Mouse (Mus musculus) intestine, postnatal 0 days (tissue): ENCODE measurements at regions not wholly inside any gene's neighbourhood (a gene's known extent, or its start where the extent isn't known, plus 50 kb on each side); places are given as distances from the start of the nearest gene placed in this dataset.

Source experiments
- ATAC-seq: fragments of 200-750 bp; cut with Nextera tagmentation; 2 replicates; pipeline ENCODE4 v1.8.0; 2017; ENCODE audit warnings: mild to moderate bottlenecking, moderate TSS enrichment, moderate library complexity
- H3K27ac ChIP-seq: fragments of 300-500 bp; sonication (generic); 2 replicates; pipeline ENCODE4 v1.5.1; 2014; ENCODE audit warnings: mild to moderate bottlenecking, low read depth, low read length, moderate library complexity
- H3K27me3 ChIP-seq: fragments of 300-500 bp; sonication (generic); replicated peaks from 2 replicates; pipeline ENCODE4 v1.6.1; 2014; ENCODE audit warnings: low read length, mixed read lengths; ENCODE audit not compliant: control insufficient read depth, insufficient read depth
- H3K36me3 ChIP-seq: fragments of 300-500 bp; sonication (generic); 2 replicates; pipeline ENCODE4 v1.6.1; 2014; ENCODE audit warnings: mild to moderate bottlenecking, moderate library complexity; ENCODE audit not compliant: control insufficient read depth, insufficient read depth
- H3K4me1 ChIP-seq: fragments of 300-500 bp; sonication (generic); replicated peaks from 2 replicates; pipeline ENCODE4 v1.6.1; 2014; ENCODE audit warnings: antibody characterized with exemption, low read length, mixed read lengths; ENCODE audit not compliant: control insufficient read depth, insufficient read depth
- H3K4me2 ChIP-seq: fragments of 300-500 bp; sonication (generic); replicated peaks from 2 replicates; pipeline ENCODE4 v1.6.1; 2014; ENCODE audit warnings: low read depth, mild to moderate bottlenecking, moderate library complexity
- H3K4me3 ChIP-seq: fragments of 300-500 bp; sonication (generic); 2 replicates; pipeline ENCODE4 v1.5.1; 2014; ENCODE audit warnings: low read depth, low read length
- H3K9ac ChIP-seq: fragments of 300-500 bp; sonication (generic); 2 replicates; pipeline ENCODE4 v1.6.1; 2014; ENCODE audit warnings: mild to moderate bottlenecking, low read depth, low read length
- H3K9me3 ChIP-seq: fragments of 300-500 bp; sonication (generic); 2 replicates; pipeline ENCODE4 v1.6.1; 2016; ENCODE audit warnings: mixed run types; ENCODE audit not compliant: control insufficient read depth
- CTCF ChIP-seq: sonication (generic); IDR thresholded peaks from 2 replicates; pipeline ENCODE4 v1.5.1; 2016; ENCODE audit warnings: low read depth, mild to moderate bottlenecking, control low read depth, antibody characterized with exemption, moderate library complexity
- WGBS: fragments of 180-500 bp; shearing (Covaris S2); extraction: QIAGEN DNeasy Blood & Tissue Kit; methylation state at CpG from one replicate; pipeline ENCODE4 v1.1.7; 2014; 5-methylcytosine and 5-hydroxymethylcytosine counted together

DNA sequence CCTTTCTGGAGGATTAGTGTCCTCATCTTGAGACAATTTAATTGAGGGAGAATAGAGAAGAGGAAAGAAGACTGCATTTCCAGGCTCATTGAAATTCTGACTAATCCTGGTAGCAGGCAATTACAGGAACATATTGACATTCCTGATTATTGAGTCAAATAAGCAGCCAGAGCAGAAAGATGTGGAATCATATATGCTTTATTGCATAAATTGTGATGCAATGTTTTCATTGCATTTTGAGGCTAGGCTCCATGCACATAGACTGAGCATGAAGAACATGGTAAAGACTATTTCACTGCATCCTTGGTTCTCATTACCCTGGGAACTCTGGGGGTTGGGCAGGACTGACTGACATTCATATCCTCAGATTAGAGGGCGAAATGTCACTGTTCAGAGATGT, 116.0 kb downstream of the Alg10b start:
- Histone ChIP-seq H3K27ac (no peak overlapping the region), H3K36me3 (no peaks in the 10 kb centered on the region), H3K4me1 (no peaks in the 10 kb centered on the region), H3K4me2 (no peak overlapping the region), H3K9ac (no peak overlapping the region), H3K27me3 (no peaks in the 10 kb centered on the region), H3K4me3 (no peak overlapping the region), H3K9me3 (no peaks in the 10 kb centered on the region)
- ATAC-seq: no peak
- no peak for TF ChIP-seq CTCF
- 81% methylated on average over 1 of the region's 1 CpGs for WGBS

DNA sequence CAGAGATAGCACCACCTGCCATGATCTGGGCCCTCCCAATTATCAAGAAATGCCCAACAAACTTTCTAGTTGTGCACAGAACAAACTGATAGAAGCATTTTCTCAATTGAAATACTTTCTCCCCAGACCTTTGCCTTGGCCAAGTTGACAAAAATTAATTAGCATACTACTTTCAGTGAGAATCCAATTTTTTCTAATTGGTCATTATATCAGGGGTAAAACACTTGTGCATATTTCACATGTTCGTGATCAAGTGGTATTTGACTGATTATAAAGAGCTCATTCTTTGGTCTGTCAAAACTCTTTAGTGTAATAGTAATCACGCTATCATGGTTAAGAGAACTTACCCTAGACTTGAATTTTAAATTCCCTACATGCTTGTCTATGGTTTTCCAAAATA, 117.2 kb downstream of the Alg10b start:
- no peak overlapping the region for H3K9ac ChIP-seq
- H3K4me1 ChIP-seq: no peaks in the 10 kb centered on the region
- H3K27ac ChIP-seq: no peak overlapping the region
- no peaks in the 10 kb centered on the region for H3K36me3 ChIP-seq
- no peaks in the 10 kb centered on the region for H3K27me3 ChIP-seq
- H3K9me3 ChIP-seq: no peaks in the 10 kb centered on the region
- no peak for ATAC-seq
- no peak overlapping the region for H3K4me3 ChIP-seq
- no peak overlapping the region for H3K4me2 ChIP-seq
- TF ChIP-seq CTCF: no peak
- 89% methylated on average over 2 of the region's 2 CpGs for WGBS

DNA sequence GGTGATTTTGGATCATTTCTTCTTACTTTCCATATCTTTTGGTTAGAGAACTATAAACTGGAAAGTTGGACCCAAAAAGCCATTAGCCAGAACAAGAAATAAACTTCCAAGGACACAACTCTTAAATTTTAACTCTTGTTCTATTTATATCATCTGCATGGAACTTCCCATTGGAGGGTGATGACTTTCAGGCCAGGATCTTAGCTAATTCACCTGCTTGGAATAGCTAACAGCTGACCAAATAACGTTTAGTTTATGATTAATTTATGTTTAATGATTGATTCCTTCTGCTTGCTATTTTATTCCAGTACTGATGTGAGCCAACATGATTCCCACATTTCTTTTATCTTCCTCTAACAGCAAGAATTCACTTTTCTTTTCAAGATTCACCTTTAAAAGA, 119.7 kb downstream of the Alg10b start:
- H3K27me3 ChIP-seq: no peaks in the 10 kb centered on the region
- H3K9ac ChIP-seq: no peak overlapping the region
- H3K4me1 ChIP-seq: no peaks in the 10 kb centered on the region
- no peak for ATAC-seq
- TF ChIP-seq CTCF: no peak
- no peaks in the 10 kb centered on the region for H3K9me3 ChIP-seq
- 14% methylated on average over 1 of the region's 1 CpGs for WGBS
- H3K4me3 ChIP-seq: no peak overlapping the region
- H3K4me2 ChIP-seq: no peak overlapping the region
- H3K27ac ChIP-seq: no peak overlapping the region
- H3K36me3 ChIP-seq: no peaks in the 10 kb centered on the region

DNA sequence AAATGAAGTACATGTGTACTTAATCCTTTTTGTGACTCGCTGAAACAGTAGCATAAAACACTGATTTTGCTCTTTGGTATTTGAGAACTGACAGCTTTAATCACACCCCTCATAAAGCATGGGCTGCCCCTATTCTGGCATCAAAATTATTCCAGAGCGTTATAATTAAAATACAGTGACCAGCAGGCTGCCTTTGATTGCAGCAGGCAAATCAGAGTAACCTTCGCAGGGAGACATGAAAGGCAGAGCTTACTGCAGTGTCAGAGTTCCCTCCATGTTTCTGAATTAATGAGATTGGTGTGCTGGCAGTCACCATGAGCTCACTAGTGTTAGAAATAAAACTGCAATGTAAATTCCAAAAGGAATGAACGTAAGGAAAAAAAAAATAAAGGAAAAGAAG, 120.8 kb downstream of the Alg10b start:
- H3K27me3 ChIP-seq: no peaks in the 10 kb centered on the region
- no peaks in the 10 kb centered on the region for H3K9me3 ChIP-seq
- H3K4me2 ChIP-seq: no peak overlapping the region
- H3K9ac ChIP-seq: no peak overlapping the region
- WGBS: 69% methylated on average over 4 of the region's 4 CpGs
- TF ChIP-seq CTCF: no peak
- H3K27ac ChIP-seq: no peak overlapping the region
- ATAC-seq: no peak
- no peaks in the 10 kb centered on the region for H3K4me1 ChIP-seq
- H3K36me3 ChIP-seq: no peaks in the 10 kb centered on the region
- H3K4me3 ChIP-seq: no peak overlapping the region

DNA sequence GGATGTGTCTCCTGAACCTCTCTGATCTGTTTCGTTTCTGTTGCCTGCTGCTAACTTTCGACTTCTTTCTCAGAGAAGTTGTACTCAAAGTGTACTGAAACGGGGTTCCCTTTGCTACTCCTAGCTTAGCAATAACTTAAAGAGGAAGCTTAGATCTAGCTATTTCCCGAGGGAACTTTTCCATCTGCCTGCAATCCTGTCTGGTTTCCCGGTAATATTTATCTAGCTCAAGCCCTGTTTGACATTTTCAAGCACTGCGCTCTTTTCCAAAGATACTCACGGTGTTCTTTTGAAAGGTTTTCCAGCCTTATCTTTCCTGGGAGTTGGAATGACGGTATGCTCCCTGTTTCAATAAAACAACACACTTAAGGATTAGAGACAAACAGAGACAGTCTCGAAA, 122.1 kb downstream of the Alg10b start:
- H3K27ac ChIP-seq: no peak overlapping the region
- no peak overlapping the region for H3K9ac ChIP-seq
- H3K4me3 ChIP-seq: no peak overlapping the region
- TF ChIP-seq CTCF: no peak
- H3K9me3 ChIP-seq: no peaks in the 10 kb centered on the region
- H3K36me3 ChIP-seq: no peaks in the 10 kb centered on the region
- WGBS: 18% methylated on average over 9 of the region's 9 CpGs
- peak overlapping the region; percentile 32 for H3K4me2 ChIP-seq
- no peak for ATAC-seq
- H3K27me3 ChIP-seq: no peaks in the 10 kb centered on the region
- H3K4me1 ChIP-seq: no peaks in the 10 kb centered on the region

DNA sequence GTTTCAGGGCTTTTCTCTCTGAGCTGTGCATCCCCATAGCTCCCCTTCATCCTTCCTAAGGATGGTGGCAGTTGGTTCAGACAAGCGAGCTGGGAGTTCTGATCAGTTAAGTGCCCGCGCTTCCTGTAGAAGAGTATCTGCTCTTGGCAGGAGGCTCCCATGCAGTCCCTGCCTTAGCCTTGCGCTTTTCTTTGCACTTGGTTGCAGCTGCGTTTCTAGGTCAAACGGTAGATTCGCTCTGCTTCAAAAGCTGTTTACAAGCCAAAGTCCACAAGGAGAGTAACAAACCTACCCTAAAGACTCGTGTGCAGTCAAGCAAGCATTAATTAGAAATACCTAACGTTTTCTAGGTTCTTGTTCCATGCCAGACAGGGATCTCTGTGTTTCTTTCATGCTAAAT, 122.6 kb downstream of the Alg10b start:
- peak overlapping the region; percentile 32 for H3K4me2 ChIP-seq
- WGBS: 44% methylated on average over 9 of the region's 9 CpGs
- TF ChIP-seq CTCF: no peak
- H3K27ac ChIP-seq: no peak overlapping the region
- no peaks in the 10 kb centered on the region for H3K4me1 ChIP-seq
- no peak overlapping the region for H3K4me3 ChIP-seq
- no peaks in the 10 kb centered on the region for H3K27me3 ChIP-seq
- H3K36me3 ChIP-seq: no peaks in the 10 kb centered on the region
- no peaks in the 10 kb centered on the region for H3K9me3 ChIP-seq
- no peak overlapping the region for H3K9ac ChIP-seq
- ATAC-seq: no peak

DNA sequence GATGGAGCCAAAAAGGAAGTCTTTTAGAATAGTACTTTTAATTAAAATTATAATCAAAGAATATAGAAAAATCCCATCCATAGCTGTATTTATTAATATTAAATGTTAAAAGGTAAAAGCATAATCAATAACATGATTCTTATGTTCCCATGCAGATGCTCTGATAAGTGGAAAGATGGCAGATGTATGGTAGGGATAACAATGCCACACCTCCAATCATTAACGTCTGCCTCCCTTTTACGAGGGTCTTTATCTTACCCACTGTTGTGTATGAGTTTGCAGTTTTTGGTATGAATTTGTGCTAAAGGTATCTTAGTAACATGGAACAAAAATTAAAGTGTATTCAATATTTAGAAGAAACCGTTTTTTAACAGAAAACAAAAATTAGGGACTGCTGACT, 127.8 kb downstream of the Alg10b start:
- no peak for TF ChIP-seq CTCF
- H3K9me3 ChIP-seq: no peaks in the 10 kb centered on the region
- no peak for ATAC-seq
- no peaks in the 10 kb centered on the region for H3K36me3 ChIP-seq
- H3K4me3 ChIP-seq: no peak overlapping the region
- 62% methylated on average over 3 of the region's 3 CpGs for WGBS
- no peak overlapping the region for H3K9ac ChIP-seq
- H3K4me1 ChIP-seq: no peaks in the 10 kb centered on the region
- no peak overlapping the region for H3K27ac ChIP-seq
- no peaks in the 10 kb centered on the region for H3K27me3 ChIP-seq
- no peak overlapping the region for H3K4me2 ChIP-seq
